Mouse (Mus musculus) regulatory T cell (primary cell): ENCODE results near the gene Olfr533.
"Not testable (repeated sequence)": the region's sequence is repeated elsewhere in the genome, so short reads cannot be mapped to it uniquely, and the experiment has no call there.

Experiments
- in situ Hi-C: fragments of 300-600 bp; cut with MboI, MseI; formaldehyde crosslinking; loops from one replicate; pipeline ENCODE4 v1.15.1; 2025; ENCODE audit warnings: high pct_unique_total_duplicates

Olfr533 gene

DNA sequence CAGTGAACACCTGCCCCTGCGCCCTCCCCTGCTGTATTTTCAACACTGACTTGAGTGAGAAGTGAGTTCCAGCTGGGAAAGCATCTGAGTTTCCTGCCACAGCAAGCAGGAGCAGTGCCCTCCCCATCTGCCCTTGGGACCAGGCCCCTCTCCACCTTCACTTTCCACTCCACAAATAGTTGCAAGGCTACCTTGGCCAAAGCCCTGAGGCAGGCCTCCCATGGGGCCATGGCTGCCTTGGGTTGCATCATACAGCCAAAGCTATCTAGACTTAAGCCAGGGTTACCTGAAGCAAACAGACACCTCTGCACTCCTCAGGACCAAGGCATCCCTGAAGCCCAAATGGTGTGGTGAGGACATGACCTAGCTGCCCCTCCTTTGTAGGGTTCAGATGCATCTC lies at the start of gene Olfr533:
TSS of gene Olfr533 (plus strand) at position 301 of the 400 bp plus-strand sequence.
- in situ Hi-C loops, result not testable (repeated sequence)

DNA sequence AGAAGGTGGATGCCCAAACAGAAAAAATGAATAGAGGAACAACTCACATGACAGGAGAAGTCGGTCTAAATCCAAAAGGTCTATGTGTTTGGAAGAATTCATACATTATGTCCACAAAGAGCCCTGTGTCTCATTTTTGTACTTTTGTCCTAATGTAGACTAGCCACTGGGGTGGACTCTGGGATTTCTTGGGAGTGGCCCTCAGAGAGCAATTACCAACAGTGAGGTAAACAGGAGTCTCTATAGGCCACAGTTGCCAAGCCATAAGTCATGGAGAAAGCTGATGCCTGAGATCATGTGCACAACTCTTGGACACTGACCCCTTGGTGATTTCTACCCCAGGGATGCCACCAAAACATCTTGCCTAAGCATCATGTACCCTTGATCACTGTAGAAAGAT lies 41.6 kb upstream of the Olfr533 start, which contains the start of gene Olfr532:
TSS of gene Olfr532 (minus strand) at position 101 of the 400 bp plus-strand sequence.
- in situ Hi-C loops, result no loop called here

DNA sequence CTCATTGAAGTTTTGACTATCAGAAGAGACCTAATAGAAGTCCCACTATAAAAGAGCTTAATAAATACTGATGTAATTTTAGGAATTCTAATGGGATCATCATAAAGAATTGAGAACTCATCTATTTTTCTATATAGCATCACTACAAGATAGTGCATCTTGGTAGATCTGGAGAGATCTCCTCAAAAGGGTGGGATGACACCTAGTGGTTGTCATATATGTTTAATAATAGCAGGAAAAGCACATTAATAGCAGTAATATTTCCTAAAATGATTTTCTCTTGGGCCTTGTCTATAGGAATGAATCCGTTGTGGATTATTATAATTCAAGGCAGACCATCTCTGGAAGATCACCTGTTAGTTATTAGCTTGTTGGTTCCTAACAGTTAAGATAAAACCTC lies 20.0 kb upstream of the Olfr533 start:
- in situ Hi-C loops, result no loop called here

DNA sequence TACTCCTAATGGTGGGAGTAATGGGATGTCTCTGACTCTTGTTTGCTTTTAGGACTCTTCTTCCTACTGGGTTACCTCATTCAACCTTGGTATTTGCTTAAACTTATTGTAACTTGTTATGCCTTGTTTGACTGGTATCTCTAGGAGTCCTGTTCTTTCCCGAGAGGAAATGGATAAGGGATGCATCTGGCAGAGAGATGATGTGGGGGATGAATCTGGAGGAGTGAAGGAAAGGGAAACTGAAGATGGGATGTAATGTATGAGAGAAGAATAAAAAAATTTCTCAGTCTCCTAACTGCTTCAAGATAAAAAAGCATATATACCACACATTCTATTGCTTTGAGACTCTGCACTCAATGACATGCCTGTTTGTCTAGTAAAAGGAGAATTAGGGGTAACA lies 14.7 kb downstream of the Olfr533 start:
- in situ Hi-C loops, result no loop called here

DNA sequence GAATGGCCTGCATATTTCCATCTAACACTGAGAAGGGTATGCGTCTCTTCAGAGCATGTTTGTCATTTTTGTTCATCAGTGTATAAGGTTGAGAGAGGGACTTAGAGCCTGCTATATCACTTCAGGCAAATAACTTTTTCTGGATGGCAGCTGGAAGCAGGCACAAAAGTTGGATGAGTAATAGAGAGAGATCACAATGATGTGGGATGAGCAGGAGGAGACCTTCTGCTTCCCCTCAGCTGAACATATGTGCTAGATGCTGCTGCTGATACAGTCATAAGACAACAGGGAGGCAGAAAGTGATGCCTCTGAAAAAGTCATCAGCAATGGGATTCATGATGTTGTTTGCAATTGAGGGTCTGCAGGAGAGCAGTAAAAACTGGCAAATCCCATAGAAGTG lies 15.6 kb downstream of the Olfr533 start:
- in situ Hi-C loops, result no loop called here

DNA sequence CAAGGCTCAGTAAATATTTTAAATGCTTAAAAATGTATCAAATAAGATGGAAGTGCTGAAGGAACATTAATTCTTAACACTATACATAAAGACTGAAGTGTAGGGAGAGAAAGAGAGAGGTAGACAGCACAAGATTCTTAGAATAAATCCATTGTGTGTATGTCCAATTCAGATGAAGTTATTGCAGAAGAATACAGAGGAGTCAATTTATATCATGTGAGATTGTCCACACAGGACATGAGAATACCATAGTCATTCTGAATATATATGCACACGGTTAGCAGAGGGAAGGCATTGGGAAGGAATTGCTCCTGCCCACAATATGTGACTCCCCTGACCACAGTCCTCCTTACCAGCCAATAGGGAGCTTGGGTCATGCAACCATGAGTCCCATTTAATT lies 20.7 kb downstream of the Olfr533 start, which contains the start of gene Olfr535:
TSS of gene Olfr535 (plus strand) at position 301 of the 400 bp plus-strand sequence.
- in situ Hi-C loops, result no loop called here

DNA sequence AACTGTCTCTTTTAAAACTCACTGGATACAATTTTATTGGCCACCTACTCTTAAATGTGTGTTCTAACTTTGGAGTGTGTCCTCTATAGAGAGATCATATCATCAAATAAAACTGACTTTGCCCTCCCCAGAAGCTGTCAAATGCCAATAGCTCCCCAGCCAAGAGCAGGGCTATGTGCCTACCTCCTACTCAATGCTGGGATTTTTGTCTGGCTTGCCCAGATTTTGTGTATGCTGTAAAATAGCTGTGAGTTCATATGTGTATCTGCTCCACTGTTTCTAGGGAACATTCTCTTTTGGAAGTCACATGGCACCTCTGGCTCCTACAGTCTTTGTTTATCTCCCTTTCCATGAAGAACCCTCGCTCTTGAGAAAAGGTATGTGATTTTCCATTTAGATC lies 25.8 kb downstream of the Olfr533 start:
- in situ Hi-C loops, result no loop called here

DNA sequence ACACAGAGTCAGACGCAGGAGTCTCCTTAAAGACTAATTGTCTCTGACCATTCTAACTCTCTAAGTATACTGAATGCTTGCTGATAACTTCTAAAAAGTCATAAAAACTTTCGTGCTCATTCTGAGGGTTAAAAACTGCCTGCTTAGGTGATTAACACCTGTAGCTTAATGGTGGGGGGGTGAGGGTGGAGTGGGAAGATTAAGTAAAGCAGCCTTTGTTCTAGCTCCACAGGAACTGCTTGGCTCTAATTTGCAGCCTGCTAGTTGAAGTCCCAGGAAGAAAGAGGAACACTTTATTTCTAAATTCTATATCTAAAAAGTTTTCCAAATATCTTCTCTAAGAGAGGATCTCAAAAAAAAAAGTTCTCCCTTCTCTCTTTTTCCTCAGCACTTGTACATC lies 31.1 kb downstream of the Olfr533 start:
- in situ Hi-C loops, result no loop called here

DNA sequence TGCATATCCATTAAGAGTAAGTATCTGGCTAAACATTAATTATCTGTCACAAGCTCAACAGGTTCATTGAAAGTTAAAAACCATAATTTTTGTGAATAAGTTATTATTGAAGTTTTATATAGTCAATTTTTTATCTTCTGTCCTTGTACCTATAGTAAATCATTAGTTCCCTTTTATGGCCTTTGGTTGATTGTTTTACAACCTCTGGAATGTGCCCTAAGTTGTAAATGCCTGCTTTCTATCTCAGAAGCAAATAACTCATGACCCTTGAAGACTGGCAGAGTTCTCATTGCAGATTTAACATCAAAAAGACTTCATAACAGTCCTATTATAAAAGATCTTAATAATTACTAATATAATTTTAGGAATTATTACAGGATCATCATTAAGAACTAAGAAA lies 31.5 kb downstream of the Olfr533 start:
- in situ Hi-C loops, result no loop called here

DNA sequence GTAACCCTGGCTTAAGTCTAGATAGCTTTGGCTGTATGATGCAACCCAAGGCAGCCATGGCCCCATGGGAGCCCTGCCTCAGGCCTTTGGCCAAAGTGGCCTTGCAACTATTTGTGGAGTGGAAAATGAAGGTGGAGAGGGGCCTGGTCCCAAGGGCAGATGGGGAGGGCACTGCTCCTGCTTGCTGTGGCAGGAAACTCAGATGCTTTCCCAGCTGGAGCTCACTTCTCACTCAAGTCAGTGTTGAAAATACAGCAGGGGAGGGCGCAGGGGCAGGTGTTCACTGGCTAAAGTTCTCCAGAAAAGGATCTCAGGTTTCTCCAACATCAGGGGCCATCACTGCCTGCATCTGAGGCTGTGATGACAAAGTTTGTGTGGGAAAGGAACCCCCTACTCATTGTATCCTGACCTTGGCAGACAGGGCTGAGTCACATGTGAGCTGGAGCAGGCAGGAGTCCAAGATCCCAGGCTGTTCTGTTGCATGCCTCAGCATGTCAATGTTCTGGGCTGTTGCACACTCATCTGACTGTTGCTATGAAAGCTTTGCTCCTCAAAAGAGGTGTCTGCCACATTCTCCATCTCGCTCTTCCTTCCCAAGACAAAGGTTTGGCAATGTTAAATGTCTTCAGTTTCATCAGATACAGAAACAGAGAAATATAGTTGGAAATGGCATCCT lies 44.3 kb downstream of the Olfr533 start, which contains the start of gene Olfr536:
TSS of gene Olfr536 (minus strand) at position 51 of the 676 bp plus-strand sequence.
- in situ Hi-C loops, result not testable (repeated sequence)
